Mouse (Mus musculus): ENCODE data around the gene A630089N07Rik. TPM values are rescaled to one million over a fixed set of nuclear protein-coding genes. Genes with fewer than 3 reads are reported as not detected.

The A630089N07Rik gene
- polyA plus RNA-seq, 1 experiment from 2014 or later: 26.1 TPM

- no peak overlapping the region for H3K4me3 ChIP-seq (ENCODE audit: low read depth, low read length)
- 82% methylated on average over 2 of the region's 2 CpGs for WGBS
- no peaks in the 10 kb centered on the region for H3K36me3 ChIP-seq (ENCODE audit: insufficient read depth)
- ATAC-seq (ENCODE audit: insufficient read depth): no peak
- H3K9me3 ChIP-seq (ENCODE audit: low read depth, low read length): no peaks in the 10 kb centered on the region
- no peak overlapping the region for H3K27ac ChIP-seq (ENCODE audit: low read depth)
- H3K9ac ChIP-seq: no peak overlapping the region
- no peak overlapping the region for H3K4me2 ChIP-seq
- DNase-seq: no peak
- no peak for TF ChIP-seq CTCF (IDR thresholded peaks at IDR 0.05; ENCODE audit: low read depth)
- H3K4me1 ChIP-seq (ENCODE audit: insufficient read depth): no peaks in the 10 kb centered on the region
- no peaks in the 10 kb centered on the region for H3K27me3 ChIP-seq (ENCODE audit: insufficient read depth, low read length)
Observed at GRCm38 (mm10) chr16:97991517-97991916, 90.7 kb downstream of the A630089N07Rik start.

GRCm38 (mm10) chr16:97984589-97984988 lies 97.7 kb downstream of the A630089N07Rik start:
- TF ChIP-seq CTCF (IDR thresholded peaks at IDR 0.05; ENCODE audit: low read depth): no peak
- Histone ChIP-seq H3K4me3 (ENCODE audit: low read depth, low read length) (no peak overlapping the region), H3K9ac (no peak overlapping the region), H3K4me1 (ENCODE audit: insufficient read depth) (no peaks in the 10 kb centered on the region), H3K4me2 (no peak overlapping the region), H3K27me3 (ENCODE audit: insufficient read depth, low read length) (no peaks in the 10 kb centered on the region), H3K9me3 (ENCODE audit: low read depth, low read length) (no peaks in the 10 kb centered on the region), H3K27ac (ENCODE audit: low read depth) (no peak overlapping the region), H3K36me3 (ENCODE audit: insufficient read depth) (no peaks in the 10 kb centered on the region)
- no peak for ATAC-seq (ENCODE audit: insufficient read depth)
- DNase-seq: no peak
- 84% methylated on average over 5 of the region's 5 CpGs for WGBS

GRCm38 (mm10) chr16:97981362-97981761 lies 100.9 kb downstream of the A630089N07Rik start:
- Histone ChIP-seq H3K27me3 (ENCODE audit: insufficient read depth, low read length) (no peaks in the 10 kb centered on the region), H3K4me2 (no peak overlapping the region), H3K9me3 (ENCODE audit: low read depth, low read length) (no peaks in the 10 kb centered on the region), H3K36me3 (ENCODE audit: insufficient read depth) (no peaks in the 10 kb centered on the region), H3K27ac (ENCODE audit: low read depth) (no peak overlapping the region), H3K9ac (no peak overlapping the region), H3K4me3 (ENCODE audit: low read depth, low read length) (no peak overlapping the region), H3K4me1 (ENCODE audit: insufficient read depth) (no peaks in the 10 kb centered on the region)
- ATAC-seq (ENCODE audit: insufficient read depth) (no peak), DNase-seq (no peak)
- TF ChIP-seq CTCF (IDR thresholded peaks at IDR 0.05; ENCODE audit: low read depth): no peak
- 79% methylated on average over 1 of the region's 1 CpGs for WGBS

GRCm38 (mm10) chr16:97977722-97978121 lies 104.5 kb downstream of the A630089N07Rik start:
- Histone ChIP-seq H3K9me3 (ENCODE audit: low read depth, low read length) (no peaks in the 10 kb centered on the region), H3K36me3 (ENCODE audit: insufficient read depth) (no peaks in the 10 kb centered on the region), H3K27ac (ENCODE audit: low read depth) (no peak overlapping the region), H3K9ac (no peak overlapping the region), H3K4me1 (ENCODE audit: insufficient read depth) (no peaks in the 10 kb centered on the region), H3K4me2 (no peak overlapping the region), H3K27me3 (ENCODE audit: insufficient read depth, low read length) (no peaks in the 10 kb centered on the region), H3K4me3 (ENCODE audit: low read depth, low read length) (no peak overlapping the region)
- no peak for ATAC-seq (ENCODE audit: insufficient read depth)
- no peak for TF ChIP-seq CTCF (IDR thresholded peaks at IDR 0.05; ENCODE audit: low read depth)
- DNase-seq: no peak
- 88% methylated on average over 3 of the region's 3 CpGs for WGBS

GRCm38 (mm10) chr16:97977277-97977676 lies 105.0 kb downstream of the A630089N07Rik start:
- Histone ChIP-seq H3K9me3 (ENCODE audit: low read depth, low read length) (no peaks in the 10 kb centered on the region), H3K9ac (no peak overlapping the region), H3K4me1 (ENCODE audit: insufficient read depth) (no peaks in the 10 kb centered on the region), H3K27me3 (ENCODE audit: insufficient read depth, low read length) (no peaks in the 10 kb centered on the region), H3K36me3 (ENCODE audit: insufficient read depth) (no peaks in the 10 kb centered on the region), H3K27ac (ENCODE audit: low read depth) (no peak overlapping the region), H3K4me2 (no peak overlapping the region), H3K4me3 (ENCODE audit: low read depth, low read length) (no peak overlapping the region)
- no peak for ATAC-seq (ENCODE audit: insufficient read depth)
- WGBS: 55% methylated on average over 1 of the region's 1 CpGs
- TF ChIP-seq CTCF (IDR thresholded peaks at IDR 0.05; ENCODE audit: low read depth): no peak
- DNase-seq: no peak

GRCm38 (mm10) chr16:97963956-97964540 lies 118.2 kb downstream of the A630089N07Rik start:
- H3K27me3 ChIP-seq (ENCODE audit: insufficient read depth, low read length): no peaks in the 10 kb centered on the region
- H3K27ac ChIP-seq (ENCODE audit: low read depth): no peak overlapping the region
- no peak for TF ChIP-seq CTCF (IDR thresholded peaks at IDR 0.05; ENCODE audit: low read depth)
- ATAC-seq (ENCODE audit: insufficient read depth) (no peak), DNase-seq (no peak)
- H3K36me3 ChIP-seq (ENCODE audit: insufficient read depth): no peaks in the 10 kb centered on the region
- H3K9ac ChIP-seq: no peak overlapping the region
- H3K4me3 ChIP-seq (ENCODE audit: low read depth, low read length): no peak overlapping the region
- peaks cover 5% of the 10 kb centered on the region; the same call in 1 of the 2 replicates for H3K4me1 ChIP-seq (ENCODE audit: insufficient read depth)
- no peaks in the 10 kb centered on the region for H3K9me3 ChIP-seq (ENCODE audit: low read depth, low read length)
- no peak overlapping the region for H3K4me2 ChIP-seq
- 86% methylated on average over 3 of the region's 3 CpGs for WGBS

- ATAC-seq (ENCODE audit: insufficient read depth): peak; percentile 99
Observed at GRCm38 (mm10) chr16:97962151-97962948, 119.9 kb downstream of the A630089N07Rik start, which contains the start of the genes C2cd2 and Zbtb21. Gene C2cd2 (minus strand): TSS chr16:97962598. Gene Zbtb21 (minus strand): TSS chr16:97962622.

More at GRCm38 (mm10) chr16:97962151-97962948, 119.9 kb downstream of the A630089N07Rik start, which contains the start of the genes C2cd2 and Zbtb21:
- Histone ChIP-seq H3K4me1 (ENCODE audit: insufficient read depth) (peaks cover 5% of the 10 kb centered on the region; the same call in 1 of the 2 replicates), H3K4me2 (peak within 1 kb of the TSS; percentile 77), H3K9ac (peak within 1 kb of the TSS; percentile 85), H3K27ac (ENCODE audit: low read depth) (peak within 1 kb of the TSS; percentile 97), H3K27me3 (ENCODE audit: insufficient read depth, low read length) (no peaks in the 10 kb centered on the region), H3K36me3 (ENCODE audit: insufficient read depth) (no peaks in the 10 kb centered on the region), H3K9me3 (ENCODE audit: low read depth, low read length) (no peaks in the 10 kb centered on the region), H3K4me3 (ENCODE audit: low read depth, low read length) (peak within 1 kb of the TSS; percentile 73)
- TF ChIP-seq CTCF (IDR thresholded peaks at IDR 0.05; ENCODE audit: low read depth): no peak
- DNase-seq: peak; percentile 98
- WGBS: under 1% methylated on average over 78 of the region's 78 CpGs

All from lung, embryonic 14.5 days (tissue).